Mouse (Mus musculus): ENCODE measurements around the gene Cotl1. TPM values are rescaled to one million over a fixed set of nuclear protein-coding genes. Genes with fewer than 3 reads are reported as not detected.

Cotl1 gene
- polyA plus RNA-seq, 1 experiment = 2.6 TPM

DNA sequence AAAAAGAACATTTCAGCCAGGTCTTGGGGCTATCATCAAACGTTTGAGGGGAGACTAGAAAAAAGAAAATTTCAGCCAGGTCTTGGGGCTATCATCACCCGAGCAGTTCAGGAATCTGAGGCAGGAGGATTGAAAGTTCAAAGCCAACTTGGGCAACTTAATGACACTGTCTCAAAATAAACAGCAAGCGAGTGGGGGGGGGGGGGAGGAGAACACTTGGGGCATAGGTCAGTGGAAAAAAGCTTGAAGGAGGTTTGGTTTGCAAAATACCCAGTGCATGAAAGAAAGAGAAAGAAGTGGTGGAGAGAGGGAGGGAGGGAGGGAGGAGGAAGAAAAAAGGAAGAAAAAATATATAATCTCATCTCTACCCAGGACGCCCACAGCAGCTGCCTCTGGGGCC lies 53.0 kb downstream of the Cotl1 start:
- TF ChIP-seq TAL1 (IDR thresholded peaks at IDR 0.05; ENCODE audit: low read length) = no peak
- TF ChIP-seq GATA1 (IDR thresholded peaks at IDR 0.05; ENCODE audit: low read length) = no peak
- H3K9me3 ChIP-seq (ENCODE audit: control insufficient read depth, low read length) = no peaks in the 10 kb centered on the region
- no peaks in the 10 kb centered on the region for H3K36me3 ChIP-seq (ENCODE audit: control insufficient read depth)
- H3K4me3 ChIP-seq (replicated peaks) = no peak overlapping the region
- H3K4me1 ChIP-seq (ENCODE audit: control insufficient read depth) = peaks cover 2% of the 10 kb centered on the region
- H3K27me3 ChIP-seq (ENCODE audit: control insufficient read depth) = no peaks in the 10 kb centered on the region

DNA sequence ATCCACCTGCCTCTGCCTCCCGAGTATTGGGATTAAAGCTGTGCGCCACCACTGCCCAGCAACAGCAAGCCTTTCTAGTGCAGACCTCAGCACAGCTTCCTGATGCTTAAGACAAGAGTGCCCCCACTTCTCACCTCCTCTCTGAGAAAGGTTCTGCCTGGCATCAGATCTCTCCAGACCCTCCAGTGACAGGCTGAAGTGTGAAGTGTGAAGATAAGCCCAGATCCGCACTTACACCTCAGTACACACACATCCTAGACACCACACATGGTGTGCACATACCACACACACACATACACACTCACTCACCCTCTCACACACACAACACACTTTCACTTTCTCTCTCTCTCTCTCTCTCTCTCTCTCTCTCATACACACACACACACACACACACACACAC lies 53.5 kb downstream of the Cotl1 start:
- no peak overlapping the region for H3K4me3 ChIP-seq (replicated peaks)
- H3K27me3 ChIP-seq (ENCODE audit: control insufficient read depth) = no peaks in the 10 kb centered on the region
- H3K4me1 ChIP-seq (ENCODE audit: control insufficient read depth) = peaks cover 2% of the 10 kb centered on the region
- no peaks in the 10 kb centered on the region for H3K36me3 ChIP-seq (ENCODE audit: control insufficient read depth)
- no peaks in the 10 kb centered on the region for H3K9me3 ChIP-seq (ENCODE audit: control insufficient read depth, low read length)
- TF ChIP-seq GATA1 (IDR thresholded peaks at IDR 0.05; ENCODE audit: low read length) (no peak), TAL1 (IDR thresholded peaks at IDR 0.05; ENCODE audit: low read length) (no peak)

DNA sequence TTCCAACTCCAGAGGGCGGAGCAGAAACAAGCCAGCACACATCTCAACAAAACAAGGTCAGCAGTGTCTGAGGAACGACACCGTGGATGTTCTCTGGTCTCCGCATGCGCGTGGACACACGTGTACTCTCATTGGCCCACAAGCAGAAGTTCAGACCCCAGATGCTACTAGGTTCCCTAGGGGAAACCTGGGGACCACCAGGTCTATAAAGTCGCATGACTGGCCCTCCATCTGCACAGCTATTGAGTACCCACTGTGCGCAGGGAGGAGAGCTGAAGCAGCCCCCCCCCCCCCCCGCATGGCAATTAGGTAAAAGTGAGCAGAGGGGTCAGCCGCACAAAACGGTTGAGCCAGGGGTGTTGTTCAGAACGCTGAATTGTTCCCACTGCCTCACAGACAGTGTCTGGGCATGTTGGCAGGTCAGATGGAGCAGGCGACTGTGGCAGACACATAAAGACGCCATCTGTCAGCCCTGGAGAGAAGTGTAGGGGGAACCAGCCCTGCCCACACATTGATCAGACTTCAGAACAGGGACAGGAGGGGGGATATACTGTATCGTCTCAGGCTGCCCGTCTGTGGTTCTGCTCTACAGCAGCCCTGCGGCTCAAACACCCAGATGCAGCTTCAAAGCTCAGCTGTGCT lies 54.5 kb downstream of the Cotl1 start:
- H3K4me3 ChIP-seq (replicated peaks) = no peak overlapping the region
- TF ChIP-seq GATA1 (IDR thresholded peaks at IDR 0.05; ENCODE audit: low read length) (no peak), TAL1 (IDR thresholded peaks at IDR 0.05; ENCODE audit: low read length) (no peak)
- no peaks in the 10 kb centered on the region for H3K36me3 ChIP-seq (ENCODE audit: control insufficient read depth)
- peaks cover 7% of the 10 kb centered on the region for H3K4me1 ChIP-seq (ENCODE audit: control insufficient read depth)
- H3K9me3 ChIP-seq (ENCODE audit: control insufficient read depth, low read length) = no peaks in the 10 kb centered on the region
- no peaks in the 10 kb centered on the region for H3K27me3 ChIP-seq (ENCODE audit: control insufficient read depth)

DNA sequence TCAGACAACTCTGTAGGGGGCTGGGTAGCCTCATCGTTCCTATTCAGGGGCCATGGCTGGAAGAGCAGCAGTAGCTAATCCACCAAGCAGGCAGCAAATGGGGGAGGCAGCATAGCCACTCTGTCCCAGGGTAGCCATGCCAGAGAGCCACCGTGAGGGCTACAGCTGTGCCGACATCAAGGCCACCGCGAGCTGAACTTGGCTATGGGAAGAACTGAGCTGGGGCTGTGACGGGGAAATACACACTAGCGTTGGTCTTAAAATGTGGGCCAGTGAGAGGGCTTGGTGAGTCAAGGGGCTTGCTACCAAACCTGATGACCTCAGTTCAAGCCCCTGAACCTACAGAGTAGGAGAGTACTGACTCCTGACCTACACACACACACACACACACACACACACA lies 55.7 kb downstream of the Cotl1 start:
- Histone ChIP-seq H3K4me3 (replicated peaks) (no peak overlapping the region), H3K9me3 (ENCODE audit: control insufficient read depth, low read length) (no peaks in the 10 kb centered on the region), H3K36me3 (ENCODE audit: control insufficient read depth) (no peaks in the 10 kb centered on the region), H3K27me3 (ENCODE audit: control insufficient read depth) (no peaks in the 10 kb centered on the region), H3K4me1 (ENCODE audit: control insufficient read depth) (peaks cover 7% of the 10 kb centered on the region)
- TF ChIP-seq TAL1 (IDR thresholded peaks at IDR 0.05; ENCODE audit: low read length) = no peak
- TF ChIP-seq GATA1 (IDR thresholded peaks at IDR 0.05; ENCODE audit: low read length) = no peak

DNA sequence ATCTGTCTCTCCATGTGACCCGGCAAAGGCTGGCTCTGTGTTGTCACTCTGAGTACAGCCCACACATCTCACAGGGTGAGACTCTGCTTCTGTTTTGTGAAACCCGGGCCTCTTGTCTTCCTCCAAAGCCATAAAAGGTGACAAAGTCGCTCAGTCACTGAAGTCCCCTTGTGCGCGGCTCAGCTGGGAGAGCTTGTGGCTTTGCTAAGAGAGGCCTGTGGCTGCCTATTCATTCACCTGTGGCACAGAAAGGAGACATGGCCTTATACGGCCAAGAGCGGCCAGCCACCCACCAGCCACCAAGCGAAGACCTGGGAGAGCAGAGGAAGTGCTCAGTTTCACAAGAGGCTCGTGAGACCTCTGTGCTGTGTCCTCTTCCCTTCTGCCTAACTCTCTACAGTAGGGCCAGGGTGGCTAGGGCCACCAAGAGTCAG lies 56.2 kb downstream of the Cotl1 start:
- H3K27me3 ChIP-seq (ENCODE audit: control insufficient read depth) = no peaks in the 10 kb centered on the region
- TF ChIP-seq GATA1 (IDR thresholded peaks at IDR 0.05; ENCODE audit: low read length) (no peak), TAL1 (IDR thresholded peaks at IDR 0.05; ENCODE audit: low read length) (no peak)
- no peak overlapping the region for H3K4me3 ChIP-seq (replicated peaks)
- H3K9me3 ChIP-seq (ENCODE audit: control insufficient read depth, low read length) = no peaks in the 10 kb centered on the region
- no peaks in the 10 kb centered on the region for H3K36me3 ChIP-seq (ENCODE audit: control insufficient read depth)
- H3K4me1 ChIP-seq (ENCODE audit: control insufficient read depth) = peaks cover 8% of the 10 kb centered on the region

DNA sequence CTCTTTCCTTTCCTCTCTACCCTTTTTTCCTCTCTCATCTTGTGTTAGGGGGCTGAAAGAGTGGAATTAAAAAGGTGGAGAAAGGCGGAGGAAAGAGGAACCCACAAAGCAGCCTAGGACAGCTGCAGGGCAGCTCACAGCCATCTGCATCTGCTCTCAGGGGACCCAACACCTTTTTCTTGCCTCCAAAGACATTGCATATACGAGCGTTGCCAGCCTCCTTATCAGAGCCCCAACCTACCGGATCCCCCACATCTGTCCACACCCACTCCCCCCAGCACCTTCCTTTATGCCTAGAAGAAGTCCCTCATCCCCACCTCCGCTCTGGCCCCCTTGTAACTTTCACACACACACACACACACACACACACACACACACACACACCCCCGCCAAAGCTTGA lies 56.8 kb downstream of the Cotl1 start:
- H3K36me3 ChIP-seq (ENCODE audit: control insufficient read depth) = no peaks in the 10 kb centered on the region
- no peak for TF ChIP-seq TAL1 (IDR thresholded peaks at IDR 0.05; ENCODE audit: low read length)
- TF ChIP-seq GATA1 (IDR thresholded peaks at IDR 0.05; ENCODE audit: low read length) = no peak
- no peaks in the 10 kb centered on the region for H3K27me3 ChIP-seq (ENCODE audit: control insufficient read depth)
- H3K4me1 ChIP-seq (ENCODE audit: control insufficient read depth) = peaks cover 13% of the 10 kb centered on the region
- H3K4me3 ChIP-seq (replicated peaks) = no peak overlapping the region
- H3K9me3 ChIP-seq (ENCODE audit: control insufficient read depth, low read length) = no peaks in the 10 kb centered on the region

DNA sequence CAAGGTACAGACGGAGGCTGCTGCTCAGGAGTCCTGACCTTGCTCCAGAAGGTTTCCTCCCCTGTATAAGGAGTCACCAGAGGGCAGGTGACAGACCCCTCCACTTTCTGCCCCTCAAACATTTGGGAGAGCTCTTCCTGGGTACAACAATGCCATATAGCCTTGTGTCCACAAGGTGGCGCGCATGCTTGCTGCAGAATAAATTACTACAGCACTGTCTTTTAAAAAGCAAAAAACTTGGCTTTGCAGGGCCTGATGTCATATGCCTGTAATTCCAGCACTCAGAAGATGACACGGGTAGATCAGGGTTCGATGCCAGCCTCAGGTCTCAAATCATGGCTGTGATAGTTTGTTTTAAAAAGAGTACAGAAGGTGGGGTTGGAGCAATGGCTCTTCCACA lies 57.6 kb downstream of the Cotl1 start:
- H3K9me3 ChIP-seq (ENCODE audit: control insufficient read depth, low read length) = no peaks in the 10 kb centered on the region
- H3K27me3 ChIP-seq (ENCODE audit: control insufficient read depth) = no peaks in the 10 kb centered on the region
- no peaks in the 10 kb centered on the region for H3K36me3 ChIP-seq (ENCODE audit: control insufficient read depth)
- TF ChIP-seq GATA1 (IDR thresholded peaks at IDR 0.05; ENCODE audit: low read length) = no peak
- TF ChIP-seq TAL1 (IDR thresholded peaks at IDR 0.05; ENCODE audit: low read length) = no peak
- H3K4me3 ChIP-seq (replicated peaks) = no peak overlapping the region
- H3K4me1 ChIP-seq (ENCODE audit: control insufficient read depth) = peaks cover 22% of the 10 kb centered on the region

DNA sequence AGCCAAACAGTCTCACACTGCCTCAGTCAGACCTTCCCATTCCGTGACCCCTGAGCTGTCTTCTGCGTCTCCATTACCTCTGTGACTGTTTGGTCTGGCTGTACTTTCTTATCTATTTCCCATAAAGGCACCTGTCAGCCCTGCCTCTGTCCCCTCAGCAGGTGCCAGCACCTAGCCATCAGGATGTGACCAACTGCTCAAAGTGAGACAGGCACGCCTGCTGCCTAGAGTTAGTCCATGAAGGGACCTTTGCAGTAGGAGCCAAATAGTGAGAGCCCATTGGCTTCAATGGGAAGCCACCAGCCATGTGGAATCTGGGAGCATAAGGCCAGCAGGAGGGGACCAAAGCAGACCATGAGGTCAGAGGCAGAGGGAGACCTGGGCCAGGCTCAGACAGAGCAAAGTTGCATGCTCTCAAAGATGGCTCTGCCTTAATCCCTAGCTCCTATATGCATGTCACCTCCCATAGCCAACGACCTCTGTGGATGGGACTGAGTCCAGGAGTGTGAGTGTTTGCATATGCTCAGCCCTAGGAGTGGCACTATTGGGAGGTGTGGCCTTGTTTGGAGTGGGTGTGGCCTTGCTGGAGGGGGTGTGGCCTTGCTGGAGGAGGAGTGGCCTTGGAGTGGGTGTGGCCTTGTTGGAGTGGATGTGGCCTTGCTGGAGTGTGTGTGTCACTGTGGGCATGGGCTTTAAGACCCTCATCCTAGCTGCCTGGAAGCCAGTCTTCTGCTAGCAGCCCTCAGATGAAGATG lies 59.1 kb downstream of the Cotl1 start:
- no peaks in the 10 kb centered on the region for H3K36me3 ChIP-seq (ENCODE audit: control insufficient read depth)
- H3K4me1 ChIP-seq (ENCODE audit: control insufficient read depth) = peaks cover 25% of the 10 kb centered on the region
- no peak for TF ChIP-seq TAL1 (IDR thresholded peaks at IDR 0.05; ENCODE audit: low read length)
- no peak for TF ChIP-seq GATA1 (IDR thresholded peaks at IDR 0.05; ENCODE audit: low read length)
- no peaks in the 10 kb centered on the region for H3K9me3 ChIP-seq (ENCODE audit: control insufficient read depth, low read length)
- no peaks in the 10 kb centered on the region for H3K27me3 ChIP-seq (ENCODE audit: control insufficient read depth)
- H3K4me3 ChIP-seq (replicated peaks) = no peak overlapping the region

DNA sequence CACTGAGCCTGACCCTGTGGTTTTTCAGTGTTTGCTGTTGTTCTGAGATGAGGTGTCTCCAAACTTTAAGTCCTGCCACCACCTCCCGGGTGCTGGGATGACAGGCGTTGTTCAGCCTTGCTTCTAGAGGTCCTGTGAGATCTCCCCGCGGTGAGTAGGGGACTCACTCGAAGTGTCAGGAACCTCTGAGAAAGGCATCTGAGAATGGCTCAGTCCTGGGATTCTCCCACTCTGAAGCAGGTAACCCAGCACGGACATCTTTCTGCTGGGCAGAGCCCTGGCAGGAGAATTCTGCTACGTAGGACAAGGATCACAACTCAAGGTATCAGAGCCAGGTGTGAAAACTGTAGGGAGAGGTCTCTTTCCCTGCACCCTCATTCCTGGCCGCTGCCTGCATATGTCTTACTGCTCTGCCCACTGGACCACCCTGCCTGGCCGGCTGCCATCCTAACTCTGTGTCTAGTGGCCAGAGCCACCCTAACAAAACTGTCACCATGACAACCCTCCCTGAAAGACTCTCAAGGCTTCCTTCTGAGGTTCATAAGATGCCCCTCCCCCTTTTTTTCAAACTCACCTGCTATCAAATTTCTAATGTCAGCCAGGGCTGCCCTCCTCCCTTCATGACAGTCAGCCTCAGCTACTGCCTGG lies 59.8 kb downstream of the Cotl1 start:
- no peaks in the 10 kb centered on the region for H3K9me3 ChIP-seq (ENCODE audit: control insufficient read depth, low read length)
- no peaks in the 10 kb centered on the region for H3K27me3 ChIP-seq (ENCODE audit: control insufficient read depth)
- no peak for TF ChIP-seq GATA1 (IDR thresholded peaks at IDR 0.05; ENCODE audit: low read length)
- peaks cover 25% of the 10 kb centered on the region for H3K4me1 ChIP-seq (ENCODE audit: control insufficient read depth)
- H3K36me3 ChIP-seq (ENCODE audit: control insufficient read depth) = no peaks in the 10 kb centered on the region
- H3K4me3 ChIP-seq (replicated peaks) = no peak overlapping the region

All from erythroblast, embryonic 14.5 days (primary cell).